Mouse (Mus musculus) forebrain, embryonic 11.5 days (tissue): ENCODE data around the gene Emc7. TPM values are rescaled to one million over a fixed set of nuclear protein-coding genes. Genes with fewer than 3 reads are reported as not detected.

Source experiments
- ATAC-seq: fragments of 200-750 bp; cut with Nextera tagmentation; replicated peaks from 2 replicates; pipeline ENCODE4 v1.8.0; 2017; ENCODE audit warnings: moderate TSS enrichment; ENCODE audit not compliant: low FRiP score
- DNase-seq: peaks from one replicate; pipeline ENCODE4 v3.0.0-alpha.2; 2017; ENCODE audit warnings: low spot score
- H3K27ac ChIP-seq: fragments of 300-500 bp; sonication (generic); 2 replicates; pipeline ENCODE4 v1.5.1; 2014; ENCODE audit warnings: low read depth, low read length
- H3K27me3 ChIP-seq: fragments of 300-500 bp; sonication (generic); 2 replicates; pipeline ENCODE4 v1.6.1; 2014; ENCODE audit warnings: mild to moderate bottlenecking, low read length, mixed read lengths; ENCODE audit not compliant: control insufficient read depth, insufficient read depth
- H3K36me3 ChIP-seq: fragments of 300-500 bp; sonication (generic); 2 replicates; pipeline ENCODE4 v1.6.1; 2014; ENCODE audit warnings: mild to moderate bottlenecking, low read length, moderate library complexity, mixed read lengths; ENCODE audit not compliant: control insufficient read depth, insufficient read depth
- H3K4me1 ChIP-seq: fragments of 300-500 bp; sonication (generic); replicated peaks from 2 replicates; pipeline ENCODE4 v1.6.1; 2014; ENCODE audit warnings: low read length, mixed read lengths; ENCODE audit not compliant: control insufficient read depth, insufficient read depth
- H3K4me2 ChIP-seq: fragments of 300-500 bp; sonication (generic); 2 replicates; pipeline ENCODE4 v1.6.1; 2014; ENCODE audit warnings: low read depth, mild to moderate bottlenecking, low read length, moderate library complexity, mixed read lengths; ENCODE audit not compliant: severe bottlenecking
- H3K4me3 ChIP-seq: fragments of 300-500 bp; sonication (generic); 2 replicates; pipeline ENCODE4 v1.5.1; 2014; ENCODE audit warnings: low read depth, low read length
- H3K9ac ChIP-seq: fragments of 300-500 bp; sonication (generic); 2 replicates; pipeline ENCODE4 v1.6.1; 2014; ENCODE audit warnings: low read length
- H3K9me3 ChIP-seq: fragments of 300-500 bp; sonication (generic); 2 replicates; pipeline ENCODE4 v1.6.1; 2016; ENCODE audit warnings: low read length, mixed read lengths; ENCODE audit not compliant: control insufficient read depth
- WGBS: fragments of 180-500 bp; shearing (Covaris S2); extraction: QIAGEN DNeasy Blood & Tissue Kit; methylation state at CpG from one replicate; pipeline ENCODE4 v1.1.7; 2014; 5-methylcytosine and 5-hydroxymethylcytosine counted together
- polyA plus RNA-seq: library from polyadenylated mRNA; unstranded; fragments of >200 nt; fragmentation: Nextera tagmentation; extraction: Ambion mirVana; gene quantifications from 2 replicates; pipeline ENCODE4 v1.2.1, GENCODE M21; 2014

Gene Emc7
- polyA plus RNA-seq, 1 experiment from 2014 or later: 11.6 TPM

DNA sequence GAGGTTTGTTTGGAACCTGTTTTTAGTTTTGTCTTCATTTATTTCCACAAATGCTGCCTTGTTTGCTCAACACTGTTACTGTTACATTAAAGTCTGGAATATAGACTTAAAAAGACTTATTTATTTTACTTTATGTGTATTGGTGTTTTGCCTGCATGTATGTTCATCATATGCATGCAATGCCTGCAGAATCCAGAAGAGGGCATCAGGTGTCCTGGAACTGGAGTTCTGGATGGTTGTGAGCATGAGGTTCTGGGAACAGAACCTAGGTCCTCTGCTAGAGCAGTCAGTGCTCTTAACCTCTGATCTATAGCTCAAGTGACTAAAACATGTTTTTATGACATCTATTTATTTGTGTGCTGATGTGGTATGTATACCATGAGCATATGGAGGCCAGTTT lies 63.7 kb downstream of the Emc7 start:
- Histone ChIP-seq H3K9ac (no peak overlapping the region), H3K4me3 (no peak overlapping the region), H3K36me3 (no peaks in the 10 kb centered on the region), H3K27ac (no peak overlapping the region), H3K9me3 (no peaks in the 10 kb centered on the region; the same call in 1 of the 2 replicates), H3K27me3 (no peaks in the 10 kb centered on the region), H3K4me1 (no peaks in the 10 kb centered on the region), H3K4me2 (no peak overlapping the region)
- DNase-seq (no peak), ATAC-seq (no peak)

DNA sequence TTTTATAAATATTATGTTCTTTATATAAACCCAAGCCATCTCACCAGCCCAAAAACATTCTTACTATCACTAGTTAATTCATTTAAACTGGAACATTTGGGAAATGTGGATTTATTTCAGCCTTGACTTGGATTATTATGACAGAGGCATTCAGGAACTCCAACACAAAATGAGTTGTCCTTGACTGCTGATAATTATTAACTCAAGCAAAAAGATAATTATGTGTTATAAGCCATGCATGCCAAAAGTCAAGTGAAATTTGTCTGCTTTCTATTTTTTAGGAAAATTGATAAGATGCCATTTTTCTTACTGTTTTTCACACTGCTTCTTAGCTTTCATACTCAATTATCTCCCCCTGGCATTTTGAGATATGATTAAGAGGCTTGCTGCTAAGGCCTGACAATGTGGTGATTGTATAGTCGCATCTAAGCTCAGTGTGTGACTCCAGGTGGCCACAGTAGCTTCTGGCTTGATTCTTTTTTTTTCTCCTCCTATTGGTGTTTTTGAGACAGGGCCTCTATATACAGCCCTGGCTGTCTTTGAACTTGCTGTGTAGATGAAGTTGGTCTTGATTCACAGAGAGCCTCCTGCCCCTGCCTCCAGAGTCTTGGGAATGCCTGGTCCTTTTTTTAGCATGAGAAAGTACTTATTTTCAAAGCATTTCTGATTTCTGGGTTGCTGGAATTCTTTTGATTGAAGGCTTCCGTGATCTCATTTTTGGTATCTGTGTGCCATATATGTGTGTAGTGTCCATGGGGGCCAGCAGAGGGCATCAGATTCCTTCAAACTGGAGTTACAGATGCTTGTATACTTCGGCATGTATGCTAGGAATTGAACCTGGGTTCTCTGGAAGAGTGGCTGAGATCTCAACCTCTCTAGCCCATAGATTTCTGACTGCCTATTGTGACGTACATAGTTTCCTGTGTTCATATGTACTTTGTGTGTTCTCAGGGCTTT lies 66.0 kb downstream of the Emc7 start:
- Histone ChIP-seq H3K9ac (no peak overlapping the region), H3K27ac (no peak overlapping the region), H3K4me1 (no peaks in the 10 kb centered on the region), H3K4me3 (no peak overlapping the region), H3K4me2 (no peak overlapping the region), H3K27me3 (no peaks in the 10 kb centered on the region), H3K9me3 (no peaks in the 10 kb centered on the region; the same call in 1 of the 2 replicates), H3K36me3 (no peaks in the 10 kb centered on the region)
- DNase-seq: no peak
- WGBS: 86% methylated on average over 4 of the region's 4 CpGs
- ATAC-seq: no peak

Other genes starting within 250 kb of the Emc7 start
- 12.9 and 14.2 TPM in 2 replicates for gene Lpcat4, start 215.5 kb upstream of the Emc7 start, polyA plus RNA-seq
- gene Nutm1, start 195.7 kb upstream of the Emc7 start, polyA plus RNA-seq: 0.05 TPM in 1 of 2 replicates, not detected in the other
- gene Nop10, start 193.1 kb upstream of the Emc7 start, polyA plus RNA-seq: 157 and 176 TPM in 2 replicates
- gene Slc12a6, start 189.2 kb upstream of the Emc7 start, polyA plus RNA-seq: 16.0 and 16.2 TPM in 2 replicates
- 0.09 TPM in 1 of 2 replicates, not detected in the other for gene Gm21985, start 188.7 kb upstream of the Emc7 start, polyA plus RNA-seq
- gene Emc4, start 87.0 kb upstream of the Emc7 start, polyA plus RNA-seq: 99.7 and 111 TPM in 2 replicates
- 49.8 and 53.6 TPM in 2 replicates for gene Katnbl1, start 75.8 kb upstream of the Emc7 start, polyA plus RNA-seq
- 0.27 TPM in 1 of 2 replicates, not detected in the other for gene Chrm5, start 25.8 kb downstream of the Emc7 start, polyA plus RNA-seq
- 5.2 and 6.1 TPM in 2 replicates for gene Aven, start 38.0 kb downstream of the Emc7 start, polyA plus RNA-seq